Mouse (Mus musculus) lung, adult 18-20 months (tissue): ENCODE measurements around the gene Nox1.

Experiments
- DNase-seq, 2 experiments: peaks; one replicate each; pipeline ENCODE4 v3.0.0; 2022; ENCODE audit warnings: mixed read lengths in 2 of 2

The Nox1 gene

DNA sequence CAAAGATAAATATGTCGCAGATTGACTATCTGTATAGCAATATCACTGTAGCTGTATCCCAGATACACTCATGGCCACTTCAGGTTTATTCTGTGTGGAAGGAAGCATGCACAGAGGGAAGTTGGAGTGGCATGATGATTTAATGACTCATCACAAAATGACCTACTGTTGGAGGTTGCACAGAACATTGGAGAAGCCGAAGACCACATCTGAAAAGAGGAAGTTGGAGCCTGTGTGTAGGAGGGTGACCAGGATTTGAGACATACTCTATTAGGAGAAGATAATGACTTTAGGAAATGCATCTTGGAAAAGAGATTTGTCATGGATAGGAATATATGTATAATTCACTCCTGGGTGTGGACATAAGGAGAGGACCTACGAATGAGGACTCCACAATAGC is 105.3 kb downstream of the Nox1 start:
- DNase-seq, result no peak

DNA sequence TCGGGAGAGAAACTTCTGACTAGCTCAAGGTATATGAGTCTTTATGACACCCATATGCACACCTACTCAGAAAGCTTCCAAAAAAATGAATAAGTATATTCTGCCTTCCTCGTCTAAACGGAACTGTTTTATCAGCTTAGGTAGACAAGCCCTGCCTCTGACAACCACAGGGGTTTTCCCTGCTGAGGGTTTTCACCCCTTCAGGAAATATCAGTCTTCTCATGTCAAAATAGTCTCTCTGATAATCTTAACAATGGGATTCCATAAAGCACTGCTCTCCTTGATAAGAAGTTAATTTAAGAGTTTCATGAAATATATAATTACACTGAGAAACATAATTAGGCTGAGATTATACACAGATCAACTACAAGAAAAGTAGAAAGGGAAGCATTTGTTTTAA is 110.0 kb downstream of the Nox1 start:
- DNase-seq, result no peak

DNA sequence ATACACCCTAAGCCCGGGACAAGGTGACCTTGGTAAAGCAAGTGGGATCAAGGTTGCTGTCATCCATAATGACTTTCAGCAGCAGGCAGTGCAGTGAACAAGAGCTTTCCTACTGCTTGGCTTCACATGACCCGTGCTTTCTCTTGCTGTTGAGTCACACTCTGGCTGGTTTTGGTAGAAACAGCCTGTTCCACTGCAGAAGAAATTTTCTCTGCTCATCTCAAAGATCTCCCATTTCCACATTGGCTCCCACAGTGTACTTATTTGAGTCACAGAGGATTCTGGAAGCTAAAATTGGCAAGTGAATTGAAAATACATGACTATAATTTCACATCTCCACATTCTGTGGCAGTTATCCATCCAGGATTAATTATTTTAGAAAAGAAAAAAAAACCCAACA is 119.1 kb downstream of the Nox1 start:
- no peak for DNase-seq

DNA sequence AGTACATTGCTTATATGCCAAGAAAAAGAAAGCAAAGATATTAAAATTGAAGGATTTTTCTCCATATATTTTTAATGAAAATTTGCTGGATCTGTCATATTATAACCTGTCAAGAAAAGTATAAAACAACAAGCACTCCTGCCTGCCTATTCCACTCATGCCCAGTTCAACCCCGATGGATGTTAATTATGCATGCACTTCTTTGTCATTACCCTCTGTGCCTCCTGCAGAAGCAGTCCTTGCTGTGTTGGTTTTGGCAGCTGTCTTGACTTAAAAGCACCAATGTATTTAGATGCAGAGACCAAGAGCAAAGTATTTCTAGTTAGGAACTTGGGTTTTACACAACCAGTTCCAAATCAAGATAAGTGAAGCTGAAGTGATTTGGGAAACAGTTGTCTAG is 136.3 kb downstream of the Nox1 start:
- DNase-seq, result no peak

DNA sequence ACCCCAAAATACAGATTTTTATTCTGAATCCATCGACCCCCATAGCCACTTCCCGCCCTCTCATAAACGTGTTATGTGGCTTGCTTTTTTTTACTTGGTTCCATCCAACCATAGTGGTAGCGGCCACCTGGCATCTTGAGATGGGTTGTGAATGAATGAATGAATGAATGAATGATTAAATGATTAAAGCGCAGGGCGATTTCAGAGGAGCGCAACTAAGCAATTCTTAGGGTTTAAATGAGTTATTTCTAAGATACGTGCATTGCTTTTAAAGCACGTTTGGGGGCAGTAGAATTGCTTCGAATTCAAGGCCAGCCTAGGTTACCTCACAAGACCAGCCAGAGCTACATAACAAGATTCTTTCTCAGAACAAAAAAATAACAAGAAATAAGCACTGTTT is 162.0 kb downstream of the Nox1 start:
- no peak for DNase-seq

DNA sequence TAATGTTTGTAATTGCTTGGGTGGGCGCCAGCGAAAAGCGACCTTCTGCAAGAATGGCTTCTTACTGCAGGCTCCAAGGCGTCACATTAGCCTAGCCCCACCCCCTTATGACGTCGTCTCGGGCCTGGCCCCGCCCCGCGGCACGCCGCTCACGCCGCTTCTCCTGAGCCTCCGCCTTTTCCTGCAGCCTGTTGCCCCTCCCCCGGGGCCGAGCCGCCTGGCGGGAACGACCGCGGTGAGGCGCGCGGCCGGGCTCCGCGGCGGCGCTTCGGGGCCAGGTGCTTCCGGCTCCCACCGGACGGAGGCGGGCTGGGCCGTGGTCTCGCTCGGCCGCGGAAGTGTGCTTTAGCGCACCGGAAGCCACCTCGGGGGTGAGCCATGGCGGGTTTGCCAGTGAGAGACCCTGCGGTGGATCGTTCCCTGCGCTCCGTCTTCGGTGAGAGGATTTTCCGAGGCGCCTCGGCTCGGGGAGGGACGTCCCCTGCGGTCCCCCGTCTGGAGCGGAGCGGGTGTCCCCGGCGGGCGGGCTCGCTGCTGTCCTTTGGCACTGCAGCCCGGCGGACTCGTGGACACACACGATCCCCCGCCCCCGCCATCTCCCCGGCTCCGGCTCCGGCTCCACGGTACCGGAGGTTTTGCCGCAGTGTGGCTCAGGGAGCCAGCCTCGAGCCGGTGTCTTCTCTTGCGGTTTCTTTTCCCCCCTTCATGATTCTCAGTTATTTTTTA is 162.6 kb downstream of the Nox1 start, which contains the start of gene Cstf2:
Gene Cstf2 (plus strand): TSS at position 201 of the 726 bp plus-strand sequence.
- peak; percentile 95 to 96 for DNase-seq

DNA sequence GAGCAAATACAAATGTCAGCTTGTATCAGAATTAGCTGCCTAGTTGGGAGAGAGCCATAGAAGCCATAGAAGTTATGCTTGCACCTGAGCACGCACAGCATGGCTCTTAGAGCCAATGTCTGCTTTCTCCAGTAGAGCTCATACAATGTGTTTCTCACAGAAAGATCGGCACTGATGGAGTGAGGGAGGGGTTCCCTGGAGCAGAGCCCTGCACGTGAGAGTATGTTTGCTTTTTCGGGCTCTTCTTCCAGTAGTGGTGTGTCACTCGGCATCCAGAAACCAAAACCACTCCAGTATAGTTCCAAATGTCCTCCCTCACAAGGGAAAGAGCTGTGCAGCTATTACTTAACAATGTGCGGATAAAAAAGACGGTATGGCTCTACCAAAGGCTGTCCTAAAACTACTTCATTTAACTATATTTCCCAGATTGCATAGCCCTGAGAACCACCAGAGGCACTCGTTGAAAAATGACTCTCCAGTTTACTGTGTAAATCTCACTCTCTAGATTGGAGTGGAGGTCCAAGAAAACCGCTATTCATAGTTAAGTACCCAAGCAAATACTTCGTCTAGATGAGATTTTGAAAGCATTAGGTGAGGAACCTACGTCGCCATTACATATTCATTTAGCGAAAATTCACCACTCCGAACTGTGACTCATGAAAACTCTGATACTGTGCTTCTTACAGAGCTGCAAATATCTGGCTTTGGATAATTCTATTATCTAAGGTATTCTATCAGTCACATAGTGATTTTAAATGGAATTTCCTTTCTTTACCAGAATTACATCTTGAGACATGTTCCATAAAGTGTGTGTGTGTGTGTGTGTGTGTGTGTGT is 163.5 kb downstream of the Nox1 start:
- DNase-seq, result no peak

DNA sequence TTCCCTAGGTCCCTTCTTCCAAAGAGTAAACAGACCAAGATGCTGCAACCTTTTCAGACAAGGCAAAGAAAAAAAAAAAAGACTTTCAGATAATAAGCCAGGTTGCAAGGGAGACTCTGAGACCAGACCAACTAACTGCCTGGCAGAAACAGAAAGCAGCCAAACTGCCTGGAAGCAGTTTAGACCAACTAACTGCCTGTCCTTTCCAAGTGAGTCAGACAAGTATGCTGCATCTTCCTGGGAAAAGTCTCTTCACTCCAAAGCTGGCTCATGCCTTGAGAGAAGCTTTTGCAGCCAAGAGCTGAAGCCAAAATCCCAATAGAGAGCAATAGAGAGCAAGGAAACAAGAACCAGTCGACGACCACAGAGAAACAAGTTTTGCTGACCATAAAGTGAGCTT is 164.9 kb downstream of the Nox1 start:
- DNase-seq, result no peak

DNA sequence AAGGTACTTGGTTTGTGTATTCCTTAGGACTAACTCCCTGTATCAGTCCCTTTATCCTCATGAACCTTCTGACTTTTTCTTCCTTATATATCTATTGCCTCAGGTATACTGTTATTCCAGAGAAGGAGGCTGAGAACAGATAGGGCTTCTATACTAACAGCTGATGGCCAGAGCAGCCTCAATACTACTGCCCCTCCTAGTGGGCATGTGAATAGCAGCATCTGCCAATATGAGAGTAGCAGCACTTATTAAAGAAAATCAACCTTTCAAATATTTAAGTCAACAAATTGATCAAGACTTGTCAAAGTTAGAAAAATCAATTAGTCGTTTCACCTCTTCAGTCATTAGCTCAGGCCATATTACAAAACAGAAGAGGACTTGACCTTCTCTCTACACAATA is 172.8 kb downstream of the Nox1 start:
- DNase-seq, result no peak
